Mouse (Mus musculus) C2C12 (cell line): ENCODE results near the gene Usp4. TPM values are rescaled to one million over a fixed set of nuclear protein-coding genes. Genes with fewer than 3 reads are reported as not detected.

Experiments
- H3K27me3 ChIP-seq: one replicate; pipeline ENCODE4 v1.6.1; 2011; ENCODE audit not compliant: control insufficient read depth, insufficient read depth, insufficient read length
- H3K36me3 ChIP-seq: one replicate; pipeline ENCODE4 v1.6.1; 2011; ENCODE audit not compliant: control insufficient read depth, insufficient read depth
- H3K4me3 ChIP-seq: one replicate; pipeline ENCODE4 v1.5.1; 2011; ENCODE audit warnings: mild to moderate bottlenecking, control low read depth; ENCODE audit not compliant: poor library complexity, insufficient read depth, severe bottlenecking
- H3K79me2 ChIP-seq: one replicate; pipeline ENCODE4 v1.6.1; 2011; ENCODE audit not compliant: control insufficient read depth, insufficient read depth
- H3K79me3 ChIP-seq: one replicate; pipeline ENCODE4 v1.6.1; 2011; ENCODE audit warnings: low read depth, control low read depth
- H3ac ChIP-seq: one replicate; pipeline ENCODE3; 2011; ENCODE audit warnings: low read depth; ENCODE audit not compliant: control insufficient read depth, insufficient read length
- CEBPB ChIP-seq: IDR thresholded peaks from one replicate; pipeline ENCODE4 v1.6.1; 2011; ENCODE audit warnings: low read depth, mild to moderate bottlenecking, control low read depth, moderate library complexity
- CTCF ChIP-seq: IDR thresholded peaks from one replicate; pipeline ENCODE4 v1.5.1; 2011; ENCODE audit not compliant: control insufficient read depth, insufficient read depth, insufficient read length
- FOSL1 ChIP-seq: IDR thresholded peaks from one replicate; pipeline ENCODE4 v1.8.0; 2011; ENCODE audit warnings: mild to moderate bottlenecking, low read length; ENCODE audit not compliant: poor library complexity, insufficient read depth, severe bottlenecking
- MAX ChIP-seq: IDR thresholded peaks from one replicate; pipeline ENCODE4 v1.6.1; 2011; ENCODE audit warnings: mild to moderate bottlenecking, control low read depth
- MYOD1 ChIP-seq: IDR thresholded peaks from one replicate; pipeline ENCODE4 v1.6.1; 2011; ENCODE audit warnings: low read depth; ENCODE audit not compliant: control insufficient read depth, insufficient read length
- MYOG ChIP-seq: IDR thresholded peaks from one replicate; pipeline ENCODE4 v1.6.1; 2011; ENCODE audit not compliant: control insufficient read depth, insufficient read length; ENCODE audit errors: extremely low read depth
- USF1 ChIP-seq: IDR thresholded peaks from one replicate; pipeline ENCODE4 v1.6.1; 2011; ENCODE audit warnings: low read depth, mild to moderate bottlenecking, control low read depth, moderate library complexity
- polyA plus RNA-seq: library from polyadenylated mRNA; unstranded; fragments of >200 nt; fragmentation: generic; extraction: Trizol; gene quantifications from one replicate; pipeline ENCODE4 v1.2.1, GENCODE M21; 2012; ENCODE audit warnings: missing spikeins

Usp4 gene
- polyA plus RNA-seq, 1 experiment, result 82.3 TPM

DNA sequence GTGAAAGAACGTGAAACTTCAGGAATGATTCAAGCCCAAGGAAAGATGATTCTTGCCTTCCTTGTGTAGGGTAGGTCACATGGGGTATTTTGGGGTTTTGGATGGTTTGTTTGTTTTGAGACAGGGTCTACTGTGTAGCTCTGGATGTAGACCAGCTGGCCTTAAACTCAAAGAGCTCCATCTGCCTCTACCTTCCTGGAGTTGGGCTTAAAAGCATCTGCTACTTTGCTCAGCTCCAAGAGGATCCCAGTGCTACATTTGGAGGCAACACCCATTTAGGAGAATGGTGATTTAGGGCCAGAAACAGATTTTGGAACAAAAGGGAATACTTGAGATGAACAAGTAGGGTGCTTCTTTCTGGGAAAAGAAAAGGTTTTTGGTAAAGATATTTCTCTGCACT, 22.9 kb upstream of the Usp4 start:
- peaks cover 89% of the 10 kb centered on the region for H3K79me3 ChIP-seq
- peaks cover 100% of the 10 kb centered on the region for H3K79me2 ChIP-seq
- TF ChIP-seq MYOD1, result no peak
- TF ChIP-seq CEBPB, result no peak
- no peak for TF ChIP-seq USF1
- H3K4me3 ChIP-seq, result no peak overlapping the region
- no peaks in the 10 kb centered on the region for H3K27me3 ChIP-seq
- peaks cover 58% of the 10 kb centered on the region for H3K36me3 ChIP-seq
- H3ac ChIP-seq, result no peak overlapping the region

- Histone ChIP-seq H3K79me3 (peaks cover 80% of the 10 kb centered on the region), H3K4me3 (no peak overlapping the region), H3K27me3 (no peaks in the 10 kb centered on the region), H3K79me2 (peaks cover 95% of the 10 kb centered on the region), H3ac (no peak overlapping the region), H3K36me3 (peaks cover 68% of the 10 kb centered on the region)
- TF ChIP-seq FOSL1 (no peak), MAX (no peak), USF1 (no peak), MYOG (no peak), CTCF (no peak), CEBPB (no peak), MYOD1 (no peak)
Measured at GRCm38 (mm10) chr9:108325811-108326210, 21.8 kb upstream of the Usp4 start.

- Histone ChIP-seq H3K79me3 (peaks cover 12% of the 10 kb centered on the region), H3K4me3 (no peak overlapping the region), H3K27me3 (no peaks in the 10 kb centered on the region), H3ac (no peak overlapping the region), H3K79me2 (peaks cover 22% of the 10 kb centered on the region), H3K36me3 (peaks cover 56% of the 10 kb centered on the region)
- TF ChIP-seq MAX, result no peak
- TF ChIP-seq MYOG, result no peak
- no peak for TF ChIP-seq CTCF
- no peak for TF ChIP-seq CEBPB
- TF ChIP-seq USF1, result no peak
- no peak for TF ChIP-seq MYOD1
- TF ChIP-seq FOSL1, result no peak
Measured at GRCm38 (mm10) chr9:108337848-108338550, 9.7 kb upstream of the Usp4 start.

DNA sequence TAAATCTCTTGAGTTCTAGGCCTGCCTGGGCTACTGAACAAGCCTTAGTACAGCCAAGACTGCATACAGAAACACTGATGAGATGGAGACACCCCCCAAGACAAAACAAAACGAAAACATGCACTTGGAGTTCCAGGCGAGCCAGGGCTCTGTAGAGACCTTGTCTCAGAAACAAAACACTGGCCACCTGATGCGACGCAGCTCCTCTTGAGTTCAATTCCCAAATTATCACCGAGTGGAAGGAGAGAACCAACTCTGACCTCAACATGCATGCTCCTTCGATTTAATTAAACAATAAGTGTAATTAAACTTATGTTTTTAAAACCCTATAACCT, 9.1 kb upstream of the Usp4 start:
- Histone ChIP-seq H3K27me3 (no peaks in the 10 kb centered on the region), H3K4me3 (no peak overlapping the region), H3K36me3 (peaks cover 52% of the 10 kb centered on the region), H3K79me2 (peaks cover 17% of the 10 kb centered on the region), H3K79me3 (peaks cover 12% of the 10 kb centered on the region), H3ac (no peak overlapping the region)
- TF ChIP-seq FOSL1 (no peak), MYOD1 (no peak), MYOG (no peak), CEBPB (no peak), USF1 (no peak), MAX (no peak), CTCF (no peak)

GRCm38 (mm10) chr9:108338886-108339781, 8.5 kb upstream of the Usp4 start, which contains the start of gene Gpx1:
Gpx1 (plus strand) TSS chr9:108338903.
- Histone ChIP-seq H3K36me3 (peaks cover 49% of the 10 kb centered on the region), H3K27me3 (no peaks in the 10 kb centered on the region), H3K4me3 (peak within 1 kb of the TSS; percentile 70), H3K79me2 (peaks cover 17% of the 10 kb centered on the region), H3K79me3 (peaks cover 12% of the 10 kb centered on the region), H3ac (peak within 1 kb of the TSS; percentile 81)
- TF ChIP-seq CEBPB, result no peak
- TF ChIP-seq MYOD1, result no peak
- TF ChIP-seq MYOG, result no peak
- no peak for TF ChIP-seq FOSL1
- peak; percentile 22 for TF ChIP-seq MAX
- TF ChIP-seq USF1, result peak; percentile 96
- no peak for TF ChIP-seq CTCF

DNA sequence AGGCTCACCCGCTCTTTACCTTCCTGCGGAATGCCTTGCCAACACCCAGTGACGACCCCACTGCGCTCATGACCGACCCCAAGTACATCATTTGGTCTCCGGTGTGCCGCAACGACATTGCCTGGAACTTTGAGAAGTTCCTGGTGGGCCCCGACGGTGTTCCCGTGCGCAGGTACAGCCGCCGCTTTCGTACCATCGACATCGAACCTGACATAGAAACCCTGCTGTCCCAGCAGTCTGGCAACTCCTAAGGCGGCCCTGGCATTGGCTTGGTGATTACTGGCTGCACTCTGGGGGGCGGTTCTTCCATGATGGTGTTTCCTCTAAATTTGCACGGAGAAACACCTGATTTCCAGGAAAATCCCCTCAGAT, 7.8 kb upstream of the Usp4 start:
- H3K79me3 ChIP-seq, result peaks cover 12% of the 10 kb centered on the region
- no peaks in the 10 kb centered on the region for H3K27me3 ChIP-seq
- TF ChIP-seq USF1, result no peak
- no peak for TF ChIP-seq MYOD1
- TF ChIP-seq MYOG, result no peak
- no peak for TF ChIP-seq FOSL1
- no peak for TF ChIP-seq CTCF
- no peak for TF ChIP-seq CEBPB
- TF ChIP-seq MAX, result no peak
- peaks cover 17% of the 10 kb centered on the region for H3K79me2 ChIP-seq
- H3ac ChIP-seq, result peak overlapping the region; percentile 43
- H3K36me3 ChIP-seq, result peaks cover 42% of the 10 kb centered on the region
- peak overlapping the region; percentile 70 for H3K4me3 ChIP-seq
